Mouse (Mus musculus) kidney, embryonic 16.5 days (tissue): ENCODE results near the gene Sergef. TPM values are rescaled to one million over a fixed set of nuclear protein-coding genes. Genes with fewer than 3 reads are reported as not detected.

Experiments used
- ATAC-seq: fragments of 200-750 bp; cut with Nextera tagmentation; 2 replicates; pipeline ENCODE4 v1.8.0; 2017; ENCODE audit warnings: moderate TSS enrichment; ENCODE audit not compliant: low FRiP score, low TSS enrichment
- H3K27ac ChIP-seq: fragments of 300-500 bp; sonication (generic); 2 replicates; pipeline ENCODE4 v1.5.1; 2014; ENCODE audit warnings: low read length
- H3K27me3 ChIP-seq: fragments of 300-500 bp; sonication (generic); 2 replicates; pipeline ENCODE4 v1.6.1; 2014; ENCODE audit warnings: low read length, control low read depth, mixed read lengths; ENCODE audit not compliant: insufficient read depth
- H3K36me3 ChIP-seq: fragments of 300-500 bp; sonication (generic); 2 replicates; pipeline ENCODE4 v1.6.1; 2014; ENCODE audit warnings: low read length, control low read depth, mixed read lengths; ENCODE audit not compliant: insufficient read depth
- H3K4me1 ChIP-seq: fragments of 300-500 bp; sonication (generic); 2 replicates; pipeline ENCODE4 v1.6.1; 2014; ENCODE audit warnings: low read length, control low read depth, mixed read lengths; ENCODE audit not compliant: insufficient read depth
- H3K4me2 ChIP-seq: fragments of 300-500 bp; sonication (generic); replicated peaks from 2 replicates; pipeline ENCODE4 v1.6.1; 2014; ENCODE audit warnings: low read depth, low read length
- H3K4me3 ChIP-seq: fragments of 300-500 bp; sonication (generic); 2 replicates; pipeline ENCODE4 v1.5.1; 2014; ENCODE audit warnings: mild to moderate bottlenecking, low read length
- H3K9ac ChIP-seq: fragments of 300-500 bp; sonication (generic); replicated peaks from 2 replicates; pipeline ENCODE4 v1.6.1; 2014; ENCODE audit warnings: low read length
- H3K9me3 ChIP-seq: fragments of 300-500 bp; sonication (generic); 2 replicates; pipeline ENCODE4 v1.6.1; 2016; ENCODE audit warnings: low read length, control low read depth
- WGBS: fragments of 180-500 bp; shearing (Covaris S2); extraction: QIAGEN DNeasy Blood & Tissue Kit; methylation state at CpG from one replicate; pipeline ENCODE4 v1.1.7; 2014; 5-methylcytosine and 5-hydroxymethylcytosine counted together
- polyA plus RNA-seq: library from polyadenylated mRNA; unstranded; fragments of >200 nt; fragmentation: Nextera tagmentation; extraction: Ambion mirVana; gene quantifications from 2 replicates; pipeline ENCODE4 v1.2.1, GENCODE M21; 2015

Sergef gene
- polyA plus RNA-seq, 1 experiment from 2014 or later, result 14.7 TPM

DNA sequence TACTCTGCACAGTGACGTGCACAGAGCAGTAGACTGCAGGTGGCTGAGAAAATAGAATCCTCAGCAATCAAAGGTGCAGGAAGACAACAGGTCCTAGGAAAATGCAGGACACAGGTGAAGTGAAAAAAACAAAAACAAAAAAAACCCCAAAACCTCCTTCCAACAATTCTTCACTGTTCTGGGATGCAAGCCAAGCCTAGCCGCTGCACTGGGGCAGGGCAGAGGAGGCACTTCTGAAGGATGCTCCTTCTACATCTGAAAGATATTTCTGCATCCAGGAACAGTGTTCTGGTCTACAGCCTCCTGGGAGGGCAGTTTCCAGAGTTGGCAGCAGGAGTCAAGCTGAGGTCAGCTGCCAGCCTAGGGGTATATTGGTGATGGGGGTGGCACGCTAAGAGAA, 181.7 kb downstream of the Sergef start:
- H3K9me3 ChIP-seq, result no peaks in the 10 kb centered on the region; the same call in 1 of the 2 replicates
- WGBS, result 68% methylated on average over 3 of the region's 3 CpGs
- H3K27me3 ChIP-seq, result no peaks in the 10 kb centered on the region
- H3K4me2 ChIP-seq, result no peak overlapping the region
- H3K27ac ChIP-seq, result no peak overlapping the region
- H3K9ac ChIP-seq, result no peak overlapping the region
- ATAC-seq, result no peak
- no peaks in the 10 kb centered on the region for H3K36me3 ChIP-seq
- no peaks in the 10 kb centered on the region for H3K4me1 ChIP-seq
- no peak overlapping the region for H3K4me3 ChIP-seq

DNA sequence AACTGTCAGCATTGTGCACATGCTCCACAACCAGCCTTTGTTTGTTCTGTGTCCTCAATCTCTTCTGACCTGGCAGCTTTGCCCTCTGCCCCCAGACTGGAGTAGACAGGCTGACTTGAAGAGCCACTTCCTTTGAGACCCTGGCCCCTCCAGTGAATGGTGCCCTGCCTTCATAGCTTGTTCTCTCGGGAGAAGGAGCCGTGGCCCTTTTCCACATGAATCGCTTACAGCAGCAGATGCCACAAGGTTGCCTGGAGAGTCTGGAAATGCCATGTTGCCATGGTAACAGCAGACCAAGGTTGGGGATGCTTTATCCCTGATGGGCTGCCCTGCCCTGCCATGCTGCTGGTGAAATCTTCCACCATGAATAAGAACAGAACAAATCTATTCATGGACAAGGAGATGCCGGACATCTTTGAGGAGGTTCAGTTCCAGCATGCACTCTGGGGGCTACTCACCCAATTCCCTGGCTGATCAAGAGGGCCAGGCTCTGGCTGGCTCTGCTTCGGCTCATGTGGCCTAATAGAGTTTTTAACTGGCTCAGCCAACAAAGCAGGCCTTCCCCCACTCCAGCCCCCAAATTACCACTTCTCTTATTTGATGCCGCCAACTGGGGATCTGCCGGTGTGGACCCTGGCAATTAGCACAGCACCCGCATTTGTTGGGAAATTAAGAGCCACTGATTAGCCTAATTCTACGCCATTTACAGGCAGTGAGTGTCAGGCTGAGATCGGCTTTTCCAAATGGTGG, 185.5 kb downstream of the Sergef start:
- no peak overlapping the region for H3K4me3 ChIP-seq
- H3K27ac ChIP-seq, result no peak overlapping the region
- no peaks in the 10 kb centered on the region for H3K36me3 ChIP-seq
- 35% methylated on average over 10 of the region's 10 CpGs for WGBS
- no peaks in the 10 kb centered on the region; the same call in 1 of the 2 replicates for H3K9me3 ChIP-seq
- no peaks in the 10 kb centered on the region for H3K4me1 ChIP-seq
- no peak overlapping the region for H3K9ac ChIP-seq
- no peaks in the 10 kb centered on the region for H3K27me3 ChIP-seq
- H3K4me2 ChIP-seq, result no peak overlapping the region
- no peak for ATAC-seq

DNA sequence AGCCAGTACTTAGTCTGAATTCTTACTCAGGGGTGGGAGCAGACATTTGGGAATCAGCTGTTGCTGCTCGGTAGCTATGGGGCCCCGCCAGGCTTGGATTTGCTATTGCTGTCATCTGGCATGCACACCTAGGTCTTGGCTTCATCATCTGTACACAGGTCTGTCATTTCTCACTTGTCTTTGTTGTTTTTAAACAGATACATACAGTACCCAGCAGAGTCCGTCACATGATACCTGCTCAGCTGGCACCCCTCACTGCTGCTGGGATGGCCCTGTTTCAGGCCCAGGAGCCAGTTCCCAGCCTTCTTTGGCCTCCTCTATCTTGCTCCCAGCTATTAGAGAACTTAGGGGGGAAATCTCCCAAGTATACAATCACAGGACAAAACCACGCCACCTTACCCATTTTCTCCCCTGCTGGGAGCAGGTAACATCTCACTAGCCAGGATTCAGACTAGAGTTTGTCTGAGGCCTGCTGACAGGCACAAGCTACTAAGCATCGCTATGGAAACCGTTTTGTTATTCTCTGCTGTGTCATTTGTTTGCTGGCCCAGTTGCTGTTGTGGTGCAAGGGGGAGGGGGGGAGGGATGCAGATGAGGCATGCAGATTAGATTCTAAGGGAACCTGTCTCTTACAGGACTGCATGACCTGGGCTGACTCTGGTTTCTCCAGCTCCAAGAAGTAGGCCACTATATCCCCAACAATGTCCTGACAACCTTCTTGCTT, 190.5 kb downstream of the Sergef start:
- Histone ChIP-seq H3K9me3 (no peaks in the 10 kb centered on the region), H3K9ac (no peak overlapping the region), H3K4me1 (no peaks in the 10 kb centered on the region), H3K4me3 (no peak overlapping the region), H3K36me3 (no peaks in the 10 kb centered on the region), H3K4me2 (no peak overlapping the region), H3K27ac (no peak overlapping the region), H3K27me3 (no peaks in the 10 kb centered on the region)
- 67% methylated on average over 6 of the region's 6 CpGs for WGBS
- no peak for ATAC-seq

DNA sequence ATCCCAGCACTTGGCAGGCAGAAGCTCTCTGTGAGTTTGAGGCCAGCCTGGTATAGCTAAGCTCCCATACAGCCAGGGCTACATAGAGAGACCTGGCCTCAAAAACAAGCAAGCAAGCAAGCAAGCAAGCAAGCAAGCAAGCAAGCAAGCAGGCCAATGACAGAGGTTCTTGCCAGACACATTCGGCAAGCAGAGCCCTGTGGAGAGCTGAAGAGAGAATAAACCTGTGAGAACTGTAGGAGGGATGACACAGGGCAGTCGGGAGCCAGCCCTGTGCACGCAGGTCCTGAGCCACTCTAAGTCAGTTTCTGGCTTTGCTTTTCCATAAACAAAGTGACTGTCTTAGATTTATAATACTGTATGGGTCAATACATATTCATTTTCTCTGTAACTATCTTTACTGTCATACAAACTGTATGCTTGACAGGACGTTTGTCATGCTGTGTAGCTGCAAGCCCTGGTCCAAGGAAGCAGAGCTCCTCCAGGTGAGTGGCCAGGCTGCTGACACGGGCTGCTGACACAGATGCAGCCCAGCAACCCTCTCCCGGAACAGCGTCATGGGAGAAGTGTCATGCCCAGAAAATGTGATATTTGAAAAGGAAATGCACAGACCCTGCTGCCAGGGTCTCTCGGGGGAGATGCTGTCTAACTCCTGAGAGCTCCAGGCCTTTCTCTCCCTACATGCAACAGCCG, 192.0 kb downstream of the Sergef start:
- H3K36me3 ChIP-seq, result no peaks in the 10 kb centered on the region
- no peak overlapping the region for H3K4me2 ChIP-seq
- no peak overlapping the region for H3K9ac ChIP-seq
- H3K4me1 ChIP-seq, result no peaks in the 10 kb centered on the region
- no peak overlapping the region for H3K4me3 ChIP-seq
- H3K27me3 ChIP-seq, result no peaks in the 10 kb centered on the region
- WGBS, result 52% methylated on average over 9 of the region's 9 CpGs
- no peaks in the 10 kb centered on the region for H3K9me3 ChIP-seq
- H3K27ac ChIP-seq, result no peak overlapping the region
- ATAC-seq, result no peak

DNA sequence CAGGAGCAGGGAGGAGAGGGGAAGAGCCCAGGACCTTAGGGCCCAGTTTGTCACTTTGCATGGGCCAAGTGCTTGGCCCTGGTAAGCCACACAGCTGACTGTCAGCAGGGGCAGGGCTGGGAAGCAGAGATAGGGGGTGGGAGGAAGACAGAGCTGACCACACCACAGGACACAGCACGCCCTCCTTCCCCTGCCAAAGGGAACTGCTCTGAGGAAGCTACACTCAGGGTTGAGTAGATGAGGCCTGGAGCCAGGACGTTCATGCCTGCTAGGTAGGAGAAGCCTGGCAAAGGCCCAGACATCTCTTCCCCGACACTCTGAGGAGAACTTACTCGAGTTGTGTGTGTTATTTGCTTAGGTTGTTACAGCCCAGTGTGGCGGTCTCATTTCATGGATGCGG, 193.7 kb downstream of the Sergef start:
- Histone ChIP-seq H3K27me3 (no peaks in the 10 kb centered on the region), H3K9me3 (no peaks in the 10 kb centered on the region), H3K4me1 (no peaks in the 10 kb centered on the region), H3K4me3 (no peak overlapping the region), H3K4me2 (no peak overlapping the region), H3K36me3 (no peaks in the 10 kb centered on the region), H3K9ac (no peak overlapping the region), H3K27ac (no peak overlapping the region)
- ATAC-seq, result no peak
- WGBS, result 65% methylated on average over 6 of the region's 6 CpGs

DNA sequence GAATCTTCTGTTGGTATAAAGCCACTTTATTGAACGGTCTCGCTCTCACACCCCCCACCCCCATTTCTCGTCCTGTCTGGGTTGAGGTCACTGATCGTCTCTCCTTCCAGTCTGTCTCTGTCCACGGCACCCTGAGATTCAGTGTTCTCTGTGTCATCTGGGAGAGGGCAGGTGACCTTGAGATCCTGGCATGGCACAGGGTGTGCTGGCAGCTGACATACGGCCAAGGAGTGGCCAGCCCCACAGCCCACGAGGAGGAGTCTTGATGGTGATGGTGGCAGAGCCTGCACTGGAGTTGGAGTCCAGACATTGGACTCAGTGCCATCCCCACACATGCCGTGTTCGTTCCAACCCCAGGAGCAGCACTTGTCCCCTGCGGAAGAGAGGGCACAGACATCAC, 196.4 kb downstream of the Sergef start:
- H3K4me3 ChIP-seq, result no peak overlapping the region
- WGBS, result 75% methylated on average over 10 of the region's 10 CpGs
- no peak overlapping the region for H3K9ac ChIP-seq
- no peak overlapping the region for H3K27ac ChIP-seq
- no peaks in the 10 kb centered on the region for H3K9me3 ChIP-seq
- H3K4me1 ChIP-seq, result no peaks in the 10 kb centered on the region
- no peaks in the 10 kb centered on the region for H3K27me3 ChIP-seq
- no peak for ATAC-seq
- no peak overlapping the region for H3K4me2 ChIP-seq
- no peaks in the 10 kb centered on the region for H3K36me3 ChIP-seq

DNA sequence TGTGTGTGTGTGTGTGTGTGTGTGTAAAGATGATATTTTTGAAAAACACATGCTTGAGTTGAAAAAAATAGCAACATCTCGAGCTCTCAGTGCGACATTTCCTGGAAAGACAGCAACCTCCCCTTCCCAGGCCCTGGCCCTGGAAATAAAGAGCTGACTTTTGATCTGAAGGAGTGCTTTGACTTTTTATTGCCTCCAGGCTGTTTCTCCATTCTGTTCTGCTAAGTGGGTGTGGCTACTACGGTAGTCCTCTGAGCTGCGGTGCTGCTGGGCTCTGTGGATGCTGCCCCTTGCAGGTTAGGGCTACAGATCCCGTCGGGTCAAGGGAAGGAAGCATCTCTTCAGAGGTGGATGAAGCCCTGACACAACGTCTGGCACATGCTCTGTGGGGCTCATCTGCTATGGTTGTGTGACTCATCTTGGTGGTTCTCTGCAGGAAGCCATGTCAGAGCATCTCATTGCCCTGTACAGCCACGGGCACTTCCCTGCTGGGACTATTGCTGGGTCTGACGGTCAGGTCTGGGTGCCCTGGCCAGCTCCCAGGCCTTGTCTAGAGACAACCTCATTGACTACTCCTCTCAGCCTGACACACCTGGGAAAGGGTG, 201.0 kb downstream of the Sergef start:
- H3K4me1 ChIP-seq, result no peaks in the 10 kb centered on the region; the same call in 1 of the 2 replicates
- H3K9me3 ChIP-seq, result no peaks in the 10 kb centered on the region; the same call in 1 of the 2 replicates
- no peak overlapping the region for H3K4me2 ChIP-seq
- no peaks in the 10 kb centered on the region for H3K36me3 ChIP-seq
- no peak for ATAC-seq
- H3K27me3 ChIP-seq, result no peaks in the 10 kb centered on the region
- WGBS, result 21% methylated on average over 9 of the region's 9 CpGs
- no peak overlapping the region for H3K27ac ChIP-seq
- no peak overlapping the region for H3K4me3 ChIP-seq
- H3K9ac ChIP-seq, result no peak overlapping the region

DNA sequence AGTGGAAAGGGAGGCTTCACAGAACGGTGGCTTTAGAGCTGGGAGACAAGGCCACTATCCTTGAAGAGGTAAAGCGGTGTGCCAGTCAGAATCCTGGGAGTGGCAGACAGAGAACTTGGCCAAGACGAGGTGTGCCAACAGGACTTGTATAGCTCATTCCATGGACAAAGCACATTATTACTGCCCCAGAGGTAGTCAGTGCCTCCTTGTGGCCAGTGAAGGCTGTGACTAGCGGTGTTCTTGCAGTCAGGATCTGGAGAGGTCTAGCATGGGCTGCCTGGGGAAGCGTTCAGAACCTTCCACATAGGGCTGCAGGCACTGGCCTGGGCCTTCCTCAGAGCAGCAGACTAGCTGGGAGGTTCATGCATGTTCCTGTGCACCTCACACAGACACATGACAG, 203.8 kb downstream of the Sergef start:
- H3K4me1 ChIP-seq, result no peaks in the 10 kb centered on the region; the same call in 1 of the 2 replicates
- no peaks in the 10 kb centered on the region for H3K27me3 ChIP-seq
- no peaks in the 10 kb centered on the region; the same call in 1 of the 2 replicates for H3K9me3 ChIP-seq
- no peak for ATAC-seq
- WGBS, result 89% methylated on average over 5 of the region's 5 CpGs
- H3K4me2 ChIP-seq, result no peak overlapping the region
- no peaks in the 10 kb centered on the region for H3K36me3 ChIP-seq
- H3K9ac ChIP-seq, result no peak overlapping the region
- H3K27ac ChIP-seq, result no peak overlapping the region
- no peak overlapping the region for H3K4me3 ChIP-seq

DNA sequence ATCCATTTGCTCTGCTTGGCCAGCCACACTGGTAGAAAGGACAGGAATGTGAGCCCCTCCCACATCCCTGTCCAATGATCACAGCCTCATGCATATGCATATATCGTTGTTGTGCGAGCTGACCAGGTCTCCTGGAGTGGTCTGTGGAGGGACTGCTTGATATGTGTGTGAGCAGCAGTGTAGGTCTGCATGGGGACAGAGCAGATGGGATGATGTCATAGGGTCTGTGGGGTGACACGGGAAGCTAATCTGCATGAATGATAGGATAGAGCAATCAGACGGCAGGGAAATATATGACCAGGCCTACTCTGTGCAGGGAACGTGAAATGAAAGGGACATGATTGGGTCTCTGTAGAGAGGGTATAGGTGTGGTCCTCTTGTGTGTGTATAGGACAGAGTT, 205.7 kb downstream of the Sergef start:
- H3K9ac ChIP-seq, result no peak overlapping the region
- H3K27me3 ChIP-seq, result no peaks in the 10 kb centered on the region
- H3K4me2 ChIP-seq, result no peak overlapping the region
- H3K4me1 ChIP-seq, result no peaks in the 10 kb centered on the region; the same call in 1 of the 2 replicates
- no peaks in the 10 kb centered on the region for H3K36me3 ChIP-seq
- no peaks in the 10 kb centered on the region; the same call in 1 of the 2 replicates for H3K9me3 ChIP-seq
- H3K4me3 ChIP-seq, result no peak overlapping the region
- peak; percentile 60; the same call in 1 of the 2 replicates for ATAC-seq
- no peak overlapping the region for H3K27ac ChIP-seq
- WGBS, result 45% methylated on average over 5 of the region's 5 CpGs
